Mouse (Mus musculus): ENCODE data around the gene Ccdc113.

GRCm38 (mm10) chr8:95547931-95548330 is 14.0 kb downstream of the Ccdc113 start:
- TF ChIP-seq CTCF (IDR thresholded peaks at IDR 0.05; ENCODE audit: borderline replicate concordance, control insufficient read depth, extremely low read depth, insufficient read depth, low read length, poor library complexity) = no peak
- no peak for TF ChIP-seq POLR2A (IDR thresholded peaks at IDR 0.05; ENCODE audit: control insufficient read depth, extremely low read depth, insufficient read depth, low read length, poor library complexity)
